Mouse (Mus musculus) brain, embryonic 14.5 days (tissue): ENCODE measurements around the gene Hcfc2.

Experiments used
- CTCF ChIP-seq: fragments of 200-500 bp; IDR thresholded peaks from 2 replicates; pipeline ENCODE4 v1.5.1; 2012; ENCODE audit warnings: inconsistent platforms, mild to moderate bottlenecking, moderate library complexity, borderline replicate concordance; ENCODE audit not compliant: insufficient read depth, insufficient read length; ENCODE audit errors: extremely low read depth
- POLR2A ChIP-seq: fragments of 200-500 bp; IDR thresholded peaks from 2 replicates; pipeline ENCODE4 v1.6.1; 2012; ENCODE audit warnings: mild to moderate bottlenecking, inconsistent platforms, borderline replicate concordance; ENCODE audit not compliant: poor library complexity, insufficient read depth, insufficient read length, severe bottlenecking; ENCODE audit errors: extremely low read depth

GRCm38 (mm10) chr10:82699296-82699941 lies 3.5 kb downstream of the Hcfc2 start:
- TF ChIP-seq POLR2A: no peak
- no peak for TF ChIP-seq CTCF
